12 mouse cellular contexts compared by ENCODE assay signal in genomic region chr5:132923365-132923764, GRCm38 (mm10).
A peak's percentile ranks its signal among the peaks of the same experiment; 100 is the strongest.
DNase-seq lines count a peak whose midpoint lies in the region; ATAC-seq and TF ChIP-seq lines count a peak whose summit lies in the region.
"Had no signal": no experiment of that assay in that cellular context is flagged by ENCODE, and none has a peak within 500 bp of the region (broad histone marks: within the 10 kb centered on the region; RNA-seq: fewer than 3 reads in every experiment).

No protein-coding gene starts in this region.

- no peaks in the 10 kb centered on the region for H3K27me3 ChIP-seq in lung, embryonic 14.5 days (ENCODE audit: insufficient read depth, low read length)
- no peaks in the 10 kb centered on the region for H3K27me3 ChIP-seq in neural tube, embryonic 11.5 days (ENCODE audit: control insufficient read depth, insufficient read depth, low read length)
- H3K27me3 ChIP-seq: neural tube, embryonic 13.5 days had no signal

- H3K4me2 ChIP-seq in lung, embryonic 14.5 days, result 0 out of 2 replicates have a peak overlapping the region, but pooled peaks have one; percentile 16
- no peak overlapping the region for H3K4me2 ChIP-seq in neural tube, embryonic 11.5 days (ENCODE audit: low read depth)
- H3K4me2 ChIP-seq: neural tube, embryonic 13.5 days had no signal

- H3K36me3 ChIP-seq in lung, embryonic 14.5 days (ENCODE audit: insufficient read depth), result no peaks in the 10 kb centered on the region
- no peaks in the 10 kb centered on the region for H3K36me3 ChIP-seq in neural tube, embryonic 11.5 days (ENCODE audit: control insufficient read depth, insufficient read depth, low read length)

- 4% methylated on average over 4 of the region's 4 CpGs for WGBS in lung, embryonic 14.5 days
- 38% methylated on average over 4 of the region's 4 CpGs for WGBS in neural tube, embryonic 11.5 days

- TF ChIP-seq CTCF in lung, embryonic 14.5 days (IDR thresholded peaks at IDR 0.05; ENCODE audit: low read depth), result no peak

- no peak overlapping the region for H3K27ac ChIP-seq in lung, embryonic 14.5 days (ENCODE audit: low read depth)
- no peak overlapping the region for H3K27ac ChIP-seq in neural tube, embryonic 11.5 days (ENCODE audit: low read depth, low read length)
- H3K27ac ChIP-seq: hindbrain, postnatal 0 days; macrophage; neural tube, embryonic 13.5 days had no signal

- H3K4me3 ChIP-seq in lung, embryonic 14.5 days (ENCODE audit: low read depth, low read length), result no peak overlapping the region
- H3K4me3 ChIP-seq in neural tube, embryonic 11.5 days (ENCODE audit: low read depth, low read length), result no peak overlapping the region
- H3K4me3 ChIP-seq: neural tube, embryonic 13.5 days had no signal

- 0 out of 2 replicates have a peak, but pooled peaks cover 3% of the 10 kb centered on the region for H3K4me1 ChIP-seq in lung, embryonic 14.5 days (ENCODE audit: insufficient read depth)
- no peaks in the 10 kb centered on the region for H3K4me1 ChIP-seq in neural tube, embryonic 11.5 days (ENCODE audit: control insufficient read depth, insufficient read depth, low read length)

- H3K9ac ChIP-seq in lung, embryonic 14.5 days, result no peak overlapping the region
- H3K9ac ChIP-seq in neural tube, embryonic 11.5 days (ENCODE audit: low read length), result no peak overlapping the region
- H3K9ac ChIP-seq: neural tube, embryonic 13.5 days had no signal

- DNase-seq in lung, embryonic 14.5 days, result peak; percentile 76
- DNase-seq in lung, adult 18-20 months, result no peak
- DNase-seq in embryo, embryonic 11 days, result peak; percentile 61
- peak; percentile 25 for DNase-seq in forelimb bud, embryonic 11.5 days (ENCODE audit: low read depth, low spot score)
- DNase-seq in neural tube, embryonic 11.5 days (ENCODE audit: low spot score), result peak; percentile 40
- no peak for DNase-seq in frontal cortex, postnatal 25 days (ENCODE audit: low spot score in 2 of 2)
- DNase-seq: gastrocnemius, postnatal 10 days; thymus, postnatal 36 days had no signal

- peaks cover 4% of the 10 kb centered on the region; the same call in 1 of the 2 replicates for H3K9me3 ChIP-seq in lung, embryonic 14.5 days (ENCODE audit: low read depth, low read length)
- no peaks in the 10 kb centered on the region for H3K9me3 ChIP-seq in neural tube, embryonic 11.5 days (ENCODE audit: control insufficient read depth, low read length)
- H3K9me3 ChIP-seq: neural tube, embryonic 13.5 days had no signal

- ATAC-seq in lung, embryonic 14.5 days (ENCODE audit: insufficient read depth), result peak; percentile 98
- ATAC-seq in neural tube, embryonic 11.5 days (ENCODE audit: insufficient read depth, low FRiP score, low TSS enrichment), result no peak
- no peak for ATAC-seq in inflammation-experienced regulatory T-cells, adult 6 months
- ATAC-seq: hindbrain, postnatal 0 days had no signal

Comparison
In these comparisons a context has a peak if more than half of its experiments do, and no peak if none do; other contexts are left out.
1. DNase-seq: peak in lung, embryonic 14.5 days (single experiment), embryo, embryonic 11 days (single experiment), forelimb bud, embryonic 11.5 days (single experiment) and neural tube, embryonic 11.5 days (single experiment); none in lung, adult 18-20 months (0 of 2) and frontal cortex, postnatal 25 days (0 of 2).